Mouse (Mus musculus) embryonic facial prominence, embryonic 13.5 days (tissue): ENCODE measurements around the gene Spata16. TPM values are rescaled to one million over a fixed set of nuclear protein-coding genes. Genes with fewer than 3 reads are reported as not detected.
"Not testable (repeated sequence)": the region's sequence is repeated elsewhere in the genome, so short reads cannot be mapped to it uniquely, and the experiment has no call there.

Experiments
- ATAC-seq: fragments of 200-750 bp; cut with Nextera tagmentation; 2 replicates; pipeline ENCODE4 v1.8.0; 2017; ENCODE audit warnings: low read depth; ENCODE audit not compliant: insufficient number of reproducible peaks, insufficient read depth, low FRiP score, low TSS enrichment
- H3K27ac ChIP-seq: fragments of 300-500 bp; sonication (generic); 2 replicates; pipeline ENCODE4 v1.5.1; 2015; ENCODE audit warnings: moderate library complexity, mild to moderate bottlenecking, inconsistent platforms
- H3K27me3 ChIP-seq: fragments of 300-500 bp; sonication (generic); 2 replicates; pipeline ENCODE4 v1.6.1; 2015; ENCODE audit warnings: mild to moderate bottlenecking, inconsistent platforms
- H3K36me3 ChIP-seq: fragments of 300-500 bp; sonication (generic); 2 replicates; pipeline ENCODE4 v1.6.1; 2015; ENCODE audit warnings: mild to moderate bottlenecking, inconsistent platforms
- H3K4me1 ChIP-seq: fragments of 300-500 bp; sonication (generic); 2 replicates; pipeline ENCODE4 v1.6.1; 2015; ENCODE audit warnings: inconsistent platforms
- H3K4me2 ChIP-seq: fragments of 300-500 bp; sonication (generic); 2 replicates; pipeline ENCODE4 v1.6.1; 2015; ENCODE audit warnings: moderate library complexity, mild to moderate bottlenecking, inconsistent platforms
- H3K4me3 ChIP-seq: fragments of 300-500 bp; sonication (generic); 2 replicates; pipeline ENCODE4 v1.5.1; 2015; ENCODE audit warnings: mild to moderate bottlenecking, inconsistent platforms
- H3K9ac ChIP-seq: fragments of 300-500 bp; sonication (generic); 2 replicates; pipeline ENCODE4 v1.6.1; 2015; ENCODE audit warnings: mild to moderate bottlenecking, inconsistent platforms
- H3K9me3 ChIP-seq: fragments of 300-500 bp; sonication (generic); 2 replicates; pipeline ENCODE4 v1.6.1; 2016; ENCODE audit warnings: inconsistent platforms
- WGBS: fragments of 180-500 bp; shearing (Covaris S2); methylation state at CpG from one replicate; pipeline ENCODE4 v1.1.7; 2015; ENCODE audit warnings: mixed read lengths; 5-methylcytosine and 5-hydroxymethylcytosine counted together
- polyA plus RNA-seq: library from polyadenylated mRNA; unstranded; fragments of >200 nt; fragmentation: Nextera tagmentation; extraction: Ambion mirVana; gene quantifications from 2 replicates; pipeline ENCODE4 v1.2.1, GENCODE M21; 2015

The Spata16 gene
- polyA plus RNA-seq, result not detected in 2 replicates

DNA sequence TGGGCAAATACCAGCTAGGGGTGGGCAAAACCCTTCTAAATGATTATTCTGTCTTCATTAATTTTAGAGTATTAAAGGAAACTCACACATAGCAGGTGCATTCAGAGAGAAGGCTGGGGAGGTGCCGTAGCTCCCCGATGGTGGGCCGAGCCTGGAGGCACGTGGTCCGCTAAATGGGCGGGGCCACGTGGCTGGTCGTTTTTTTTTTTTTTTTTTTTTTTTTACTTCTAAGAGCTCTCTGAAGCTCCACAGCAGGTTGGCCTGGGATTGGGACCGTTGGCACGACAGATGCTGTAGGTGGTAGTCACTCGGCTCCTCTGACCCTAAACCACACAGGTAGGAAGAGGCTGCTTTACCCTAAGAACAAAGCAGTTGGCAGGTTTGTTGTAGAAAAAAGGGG, at the start of gene Spata16:
Gene Spata16, plus strand, starts transcription at position 219 of the 400 bp plus-strand sequence.
- Histone ChIP-seq H3K4me3 (no peak within 1 kb of the TSS), H3K9ac (no peak within 1 kb of the TSS), H3K36me3 (no peaks in the 10 kb centered on the region), H3K4me2 (no peak within 1 kb of the TSS), H3K27me3 (no peaks in the 10 kb centered on the region), H3K9me3 (no peaks in the 10 kb centered on the region), H3K27ac (no peak within 1 kb of the TSS), H3K4me1 (peaks cover 4% of the 10 kb centered on the region; the same call in 1 of the 2 replicates)
- 76% methylated on average over 11 of the region's 11 CpGs for WGBS
- ATAC-seq, result no peak

DNA sequence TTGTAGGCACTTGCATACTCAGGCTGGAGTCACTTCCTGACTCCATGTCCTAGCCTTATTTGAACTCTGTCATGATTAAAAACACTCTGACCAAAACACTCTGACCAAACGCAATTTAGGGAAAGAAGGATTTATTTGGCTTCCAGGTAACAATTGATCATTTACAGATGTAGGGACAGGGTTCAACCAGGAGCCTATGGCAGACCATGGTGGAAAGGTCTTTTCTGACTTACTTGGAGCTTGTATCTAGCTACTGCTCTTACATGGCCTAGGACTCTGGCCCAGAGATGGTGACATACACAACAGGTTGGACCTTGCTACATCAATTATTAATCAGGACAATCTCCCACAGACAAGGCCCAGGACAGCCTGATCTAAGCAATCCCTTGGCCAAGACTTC, 32.6 kb upstream of the Spata16 start:
- no peak overlapping the region for H3K9ac ChIP-seq
- no peak overlapping the region for H3K27ac ChIP-seq
- no peak for ATAC-seq
- H3K27me3 ChIP-seq, result no peaks in the 10 kb centered on the region
- H3K9me3 ChIP-seq, result no peaks in the 10 kb centered on the region
- H3K4me1 ChIP-seq, result no peaks in the 10 kb centered on the region
- 45% methylated on average over 1 of the region's 1 CpGs for WGBS
- H3K4me2 ChIP-seq, result no peak overlapping the region
- no peak overlapping the region for H3K4me3 ChIP-seq
- no peaks in the 10 kb centered on the region for H3K36me3 ChIP-seq

DNA sequence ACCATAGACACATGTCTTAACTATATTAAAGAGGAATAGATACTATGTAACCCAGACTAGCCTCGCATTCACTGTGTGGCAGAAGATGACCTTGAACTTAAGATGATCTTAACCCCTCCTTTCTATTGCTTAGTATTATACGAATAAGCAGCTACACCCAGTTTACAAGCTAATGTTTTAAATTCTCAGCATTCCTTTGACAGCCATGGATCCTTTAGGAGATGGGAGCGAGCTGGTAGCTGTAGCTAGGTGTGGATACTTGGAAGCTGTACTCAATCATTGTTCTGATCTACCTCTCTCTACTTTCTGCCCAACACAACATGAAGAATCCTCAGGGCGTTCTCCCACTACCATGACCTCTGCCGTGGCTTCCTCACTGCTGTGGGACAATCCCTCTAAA, 28.9 kb upstream of the Spata16 start:
- H3K4me3 ChIP-seq, result no peak overlapping the region
- no peak overlapping the region for H3K9ac ChIP-seq
- H3K4me2 ChIP-seq, result no peak overlapping the region
- no peaks in the 10 kb centered on the region for H3K4me1 ChIP-seq
- 79% methylated on average over 5 of the region's 5 CpGs for WGBS
- H3K36me3 ChIP-seq, result no peaks in the 10 kb centered on the region
- H3K27me3 ChIP-seq, result no peaks in the 10 kb centered on the region
- H3K9me3 ChIP-seq, result no peaks in the 10 kb centered on the region
- no peak for ATAC-seq
- no peak overlapping the region for H3K27ac ChIP-seq

DNA sequence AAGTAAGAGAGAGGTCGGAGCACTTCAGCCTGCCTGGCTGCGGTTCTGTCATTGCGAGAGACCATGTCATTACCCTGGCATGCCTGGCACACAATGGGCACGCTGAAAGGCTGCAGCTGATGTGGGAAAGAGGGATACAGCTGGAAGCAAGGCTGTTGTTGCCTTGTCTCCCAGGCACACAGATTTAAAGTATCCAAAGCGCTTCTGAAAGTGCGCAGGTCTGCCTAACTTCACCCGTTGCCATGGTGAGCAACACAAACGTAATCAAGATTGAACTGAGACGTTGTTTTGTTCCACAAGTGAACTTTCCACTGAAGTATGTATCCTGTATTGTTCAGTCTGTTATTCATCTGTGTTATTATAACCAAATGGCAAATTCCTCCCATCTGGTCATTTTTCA, 1.8 kb downstream of the Spata16 start:
- ATAC-seq, result no peak
- no peaks in the 10 kb centered on the region for H3K27me3 ChIP-seq
- no peaks in the 10 kb centered on the region for H3K36me3 ChIP-seq
- no peak overlapping the region for H3K4me2 ChIP-seq
- H3K9me3 ChIP-seq, result no peaks in the 10 kb centered on the region
- H3K9ac ChIP-seq, result no peak overlapping the region
- H3K27ac ChIP-seq, result no peak overlapping the region
- WGBS, result 56% methylated on average over 9 of the region's 9 CpGs
- peaks cover 4% of the 10 kb centered on the region; the same call in 1 of the 2 replicates for H3K4me1 ChIP-seq
- no peak overlapping the region for H3K4me3 ChIP-seq

DNA sequence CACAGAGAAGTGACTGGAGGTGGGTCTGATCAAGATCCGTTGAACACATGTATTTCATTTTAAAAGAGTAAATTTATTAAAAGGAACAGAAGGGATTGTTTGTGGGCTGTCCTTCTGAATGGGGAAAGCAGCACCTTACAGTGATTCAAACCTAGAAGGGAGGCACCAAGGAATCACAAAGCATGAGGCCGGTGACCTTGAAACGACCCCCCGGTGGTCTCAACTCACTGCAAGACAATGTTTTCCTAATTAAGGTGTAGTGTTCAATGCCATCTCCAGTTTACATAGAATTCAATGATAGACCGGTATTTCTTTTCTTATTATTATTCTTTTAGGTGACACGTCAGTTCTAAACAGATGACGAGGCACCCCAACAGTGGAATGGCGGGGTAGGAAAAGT, 2.4 kb downstream of the Spata16 start:
- H3K4me2 ChIP-seq, result no peak overlapping the region
- 76% methylated on average over 8 of the region's 8 CpGs for WGBS
- H3K4me1 ChIP-seq, result peaks cover 4% of the 10 kb centered on the region; the same call in 1 of the 2 replicates
- no peak overlapping the region for H3K4me3 ChIP-seq
- H3K27me3 ChIP-seq, result no peaks in the 10 kb centered on the region
- no peak overlapping the region for H3K9ac ChIP-seq
- ATAC-seq, result no peak
- no peaks in the 10 kb centered on the region for H3K9me3 ChIP-seq
- H3K27ac ChIP-seq, result no peak overlapping the region
- no peaks in the 10 kb centered on the region for H3K36me3 ChIP-seq

DNA sequence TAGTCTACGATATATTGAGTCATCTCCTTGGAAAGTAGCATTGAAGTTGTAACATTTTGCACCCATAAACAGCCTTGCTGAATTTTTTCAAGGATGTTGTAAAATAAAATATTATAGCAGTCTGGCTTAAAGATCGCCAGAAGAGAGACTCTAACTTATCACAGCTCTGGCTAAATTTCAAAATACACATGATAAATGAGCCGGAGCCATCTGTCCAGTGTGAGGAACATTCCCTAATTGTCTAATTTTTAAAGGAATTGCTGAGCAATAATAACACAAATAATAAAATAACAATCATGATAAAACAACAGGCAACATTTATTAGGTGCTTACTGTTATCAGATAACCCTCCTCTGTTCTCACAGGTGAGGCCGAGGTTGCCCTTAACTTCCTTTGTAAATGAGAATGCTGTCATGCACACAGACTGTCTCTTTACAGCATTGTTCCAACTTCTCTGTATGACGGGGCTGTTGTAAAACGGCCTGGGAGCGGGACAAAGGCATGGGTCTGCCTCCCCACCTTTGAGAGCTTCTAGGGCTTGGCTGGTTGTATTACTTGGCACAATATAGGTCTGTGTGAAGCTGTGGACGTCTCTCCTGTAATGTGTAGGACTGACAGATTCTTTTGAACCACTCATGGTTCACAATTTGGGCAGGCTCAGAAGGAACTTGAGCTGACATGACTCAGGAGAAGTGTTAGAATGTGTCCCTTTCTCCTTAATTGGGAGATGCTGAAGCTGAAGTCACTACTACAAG, 3.1 kb downstream of the Spata16 start:
- ATAC-seq, result no peak
- no peak overlapping the region for H3K4me2 ChIP-seq
- no peak overlapping the region for H3K27ac ChIP-seq
- no peaks in the 10 kb centered on the region for H3K27me3 ChIP-seq
- H3K4me3 ChIP-seq, result no peak overlapping the region
- 77% methylated on average over 8 of the region's 8 CpGs for WGBS
- no peaks in the 10 kb centered on the region for H3K36me3 ChIP-seq
- no peaks in the 10 kb centered on the region for H3K9me3 ChIP-seq
- no peak overlapping the region for H3K9ac ChIP-seq
- H3K4me1 ChIP-seq, result peaks cover 4% of the 10 kb centered on the region; the same call in 1 of the 2 replicates

DNA sequence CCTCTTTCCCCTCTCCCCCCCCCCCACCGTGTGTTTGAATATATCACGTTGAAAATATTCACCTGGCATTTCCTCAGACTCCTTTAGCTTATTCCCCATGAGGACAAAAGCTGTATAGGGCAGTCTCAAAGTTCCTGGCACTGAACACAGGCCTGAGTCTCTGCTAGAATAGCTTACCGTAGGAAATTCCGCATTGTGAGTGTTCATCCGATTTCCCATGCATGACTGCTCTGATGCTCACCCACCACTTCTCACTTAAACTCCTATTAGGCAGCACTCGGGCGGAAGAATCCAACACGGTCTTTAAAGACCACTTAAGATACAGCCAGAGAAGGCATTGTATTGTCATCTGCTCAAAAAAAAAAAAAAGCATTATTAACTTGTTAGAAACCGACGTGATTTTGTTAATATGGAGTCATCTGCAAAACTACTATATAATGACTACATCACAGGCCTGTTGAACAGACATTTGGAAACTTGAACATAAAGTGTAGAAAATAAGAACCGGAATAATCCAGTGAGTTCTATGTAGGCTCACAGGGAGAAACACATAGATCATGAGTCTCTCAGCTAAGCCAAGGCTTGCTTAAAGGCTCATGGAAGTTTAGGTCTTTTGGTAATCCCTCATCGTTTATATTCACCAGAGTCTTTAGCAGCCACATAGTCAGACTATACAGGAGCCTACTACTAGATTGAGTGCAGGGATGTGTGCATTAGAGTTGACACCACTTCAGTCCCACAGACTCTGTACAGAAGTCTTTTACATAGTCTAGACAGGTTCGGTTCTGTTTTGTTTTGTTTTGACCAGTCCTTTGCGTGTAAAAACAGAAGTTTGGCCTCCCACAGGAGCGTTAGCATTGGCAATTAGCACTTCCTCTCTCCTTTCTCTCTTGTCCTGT, 4.2 kb downstream of the Spata16 start:
- no peak for ATAC-seq
- H3K9ac ChIP-seq, result no peak overlapping the region
- H3K4me3 ChIP-seq, result no peak overlapping the region
- H3K27ac ChIP-seq, result no peak overlapping the region
- H3K27me3 ChIP-seq, result no peaks in the 10 kb centered on the region
- H3K4me1 ChIP-seq, result peaks cover 4% of the 10 kb centered on the region; the same call in 1 of the 2 replicates
- H3K36me3 ChIP-seq, result no peaks in the 10 kb centered on the region
- no peak overlapping the region for H3K4me2 ChIP-seq
- H3K9me3 ChIP-seq, result no peaks in the 10 kb centered on the region
- WGBS, result 68% methylated on average over 15 of the region's 15 CpGs

DNA sequence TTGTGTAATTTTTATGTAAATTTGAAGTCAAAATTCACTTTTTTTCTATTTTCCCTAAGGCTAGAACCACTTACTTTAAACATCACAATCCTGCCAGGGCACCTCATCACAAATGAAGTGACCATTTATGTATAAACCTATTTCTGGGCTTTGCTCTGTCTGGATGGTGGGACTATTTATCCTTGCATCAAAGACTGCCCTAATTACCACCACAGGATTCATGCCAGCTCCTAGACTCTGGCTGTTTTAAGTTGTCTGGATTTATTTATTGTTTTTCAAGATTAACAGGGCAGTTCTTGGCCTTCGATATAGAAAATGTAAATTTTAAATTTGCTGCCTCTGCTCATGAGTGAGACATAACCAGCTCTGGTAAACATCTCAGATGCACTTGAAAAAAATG, 6.7 kb downstream of the Spata16 start:
- WGBS, result 69% methylated on average over 1 of the region's 1 CpGs
- no peak overlapping the region for H3K9ac ChIP-seq

DNA sequence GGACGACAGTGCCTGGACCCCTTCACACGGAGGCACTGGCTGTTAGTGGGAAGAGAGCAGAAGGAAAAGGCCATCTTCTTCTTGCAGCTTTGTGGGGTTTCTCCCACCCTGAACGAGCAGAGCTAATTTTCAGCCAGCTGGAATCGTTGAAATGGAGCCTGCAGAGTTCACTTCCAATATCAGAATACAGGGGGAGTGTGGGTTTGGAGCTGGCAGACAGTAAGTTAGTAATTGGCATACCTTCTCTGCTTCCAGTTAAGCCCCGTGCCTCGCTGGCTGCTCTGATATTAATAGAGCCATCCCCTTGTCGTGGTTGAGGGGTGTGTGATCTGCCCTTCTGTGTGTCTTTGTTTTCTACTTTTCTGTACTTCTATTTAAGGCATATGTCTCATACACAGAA, 9.4 kb downstream of the Spata16 start:
- ATAC-seq, result no peak; the same call in 1 of the 2 replicates
- Histone ChIP-seq H3K36me3 (no peaks in the 10 kb centered on the region), H3K27me3 (no peaks in the 10 kb centered on the region), H3K4me3 (no peak overlapping the region), H3K4me1 (no peaks in the 10 kb centered on the region), H3K4me2 (no peak overlapping the region), H3K27ac (no peak overlapping the region), H3K9me3 (no peaks in the 10 kb centered on the region), H3K9ac (no peak overlapping the region)
- 64% methylated on average over 7 of the region's 7 CpGs for WGBS

More for the DNA sequence above, 6.7 kb downstream of the Spata16 start:
- Histone ChIP-seq H3K4me3 (no peak overlapping the region), H3K27ac (no peak overlapping the region), H3K4me1 (peaks cover 2% of the 10 kb centered on the region; the same call in 1 of the 2 replicates), H3K36me3 (no peaks in the 10 kb centered on the region), H3K27me3 (no peaks in the 10 kb centered on the region), H3K9me3 (no peaks in the 10 kb centered on the region), H3K4me2 (no peak overlapping the region)
- no peak for ATAC-seq

DNA sequence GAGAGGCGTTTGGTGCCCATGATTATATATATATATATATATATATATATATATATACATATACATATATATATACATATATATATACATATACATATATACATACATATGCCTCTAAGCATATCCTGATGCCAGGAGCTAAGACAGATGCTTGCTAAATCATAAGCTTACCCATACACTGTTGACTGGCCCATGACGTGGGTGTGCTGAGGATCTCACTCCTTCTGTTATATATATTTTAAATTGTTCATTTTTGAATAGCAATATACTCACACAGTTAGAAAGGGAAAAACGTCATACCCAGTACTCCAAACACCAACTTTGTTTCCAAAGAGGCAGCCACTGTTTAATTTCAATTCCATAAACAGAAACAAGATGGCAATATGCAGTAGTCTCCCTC, 48.4 kb downstream of the Spata16 start:
- Histone ChIP-seq H3K27me3 (no peaks in the 10 kb centered on the region), H3K9ac (no peak overlapping the region), H3K9me3 (no peaks in the 10 kb centered on the region), H3K4me2 (no peak overlapping the region), H3K4me3 (no peak overlapping the region), H3K4me1 (no peaks in the 10 kb centered on the region), H3K27ac (no peak overlapping the region), H3K36me3 (no peaks in the 10 kb centered on the region)
- WGBS, result 76% methylated on average over 3 of the region's 3 CpGs
- no peak for ATAC-seq

DNA sequence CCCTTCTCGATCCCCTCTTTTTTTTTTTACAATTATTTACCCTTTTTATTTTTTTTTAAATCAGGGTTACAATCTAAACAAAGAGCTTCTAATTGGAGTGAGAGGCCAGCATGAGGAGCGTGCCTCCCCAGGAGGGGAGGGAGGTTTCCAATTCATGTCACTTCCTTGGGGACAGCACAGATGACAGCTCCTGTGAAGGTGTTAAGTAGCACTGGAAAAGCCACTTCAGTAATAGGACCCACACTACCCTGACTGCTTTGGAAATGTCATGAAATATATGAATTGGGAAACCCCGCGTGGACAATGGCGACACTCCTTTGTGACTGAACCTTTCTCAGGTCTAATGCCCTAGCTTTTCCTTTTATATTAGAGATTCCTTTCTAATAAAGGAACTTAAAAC, 72.1 kb downstream of the Spata16 start:
- H3K9me3 ChIP-seq, ATAC-seq, H3K27me3 ChIP-seq, H3K36me3 ChIP-seq, H3K4me2 ChIP-seq, H3K4me3 ChIP-seq, H3K9ac ChIP-seq, H3K27ac ChIP-seq, H3K4me1 ChIP-seq: not testable (repeated sequence)
- WGBS, result 74% methylated on average over 5 of the region's 5 CpGs

DNA sequence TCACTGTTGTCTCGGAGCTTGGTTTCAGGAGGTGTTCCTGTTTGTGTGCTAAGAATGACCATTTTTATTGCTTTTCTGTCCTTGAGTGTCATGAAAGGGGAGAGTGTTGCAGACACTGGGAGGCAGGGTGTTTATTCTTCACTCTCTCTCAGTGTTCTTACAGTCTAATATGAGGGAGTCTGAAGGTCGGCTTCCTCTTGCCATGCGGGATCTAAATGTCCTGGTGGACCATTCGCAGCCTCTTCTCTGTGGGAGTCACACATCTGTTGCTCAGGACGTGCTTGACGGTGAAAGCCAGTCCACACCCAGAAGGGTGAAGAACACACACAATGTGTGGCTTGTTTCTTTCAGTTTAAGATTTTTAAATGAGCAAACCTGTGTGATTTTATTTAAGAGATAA, 90.1 kb downstream of the Spata16 start:
- Histone ChIP-seq H3K4me1 (no peaks in the 10 kb centered on the region), H3K9ac (no peak overlapping the region), H3K4me3 (no peak overlapping the region), H3K27ac (no peak overlapping the region), H3K27me3 (no peaks in the 10 kb centered on the region), H3K4me2 (no peak overlapping the region), H3K36me3 (no peaks in the 10 kb centered on the region), H3K9me3 (no peaks in the 10 kb centered on the region)
- ATAC-seq, result no peak
- 70% methylated on average over 6 of the region's 6 CpGs for WGBS
